Mouse (Mus musculus) heart, embryonic 14.5 days (tissue): ENCODE data around the gene Lrfn4. TPM values are rescaled to one million over a fixed set of nuclear protein-coding genes. Genes with fewer than 3 reads are reported as not detected.
"Not testable (repeated sequence)": the region's sequence is repeated elsewhere in the genome, so short reads cannot be mapped to it uniquely, and the experiment has no call there.

Experiments
- ATAC-seq: fragments of 200-750 bp; cut with Nextera tagmentation; 2 replicates; pipeline ENCODE4 v1.8.0; 2017; ENCODE audit warnings: low read depth, moderate TSS enrichment; ENCODE audit not compliant: insufficient number of reproducible peaks, insufficient read depth, low FRiP score
- H3K27ac ChIP-seq, 2 experiments: fragments of 200-500 bp in 1 of 2; fragments of 300-500 bp in 1 of 2; sonication (generic) in 1 of 2; replicated peaks in 1 of 2; 2 replicates each; pipeline ENCODE4 v1.5.1; 2012 to 2014; ENCODE audit warnings: low read depth in 2 of 2, low read length in 2 of 2, control low read depth in 1 of 2, mild to moderate bottlenecking in 1 of 2, mixed read lengths in 1 of 2; ENCODE audit not compliant: control insufficient read depth in 1 of 2, insufficient read depth in 1 of 2
- H3K27me3 ChIP-seq: fragments of 300-500 bp; sonication (generic); 2 replicates; pipeline ENCODE4 v1.6.1; 2014; ENCODE audit warnings: mild to moderate bottlenecking, low read length, control low read depth; ENCODE audit not compliant: control insufficient read depth, insufficient read depth
- H3K36me3 ChIP-seq: fragments of 300-500 bp; sonication (generic); 2 replicates; pipeline ENCODE4 v1.6.1; 2014; ENCODE audit warnings: mild to moderate bottlenecking, control low read depth, low read length, mixed read lengths; ENCODE audit not compliant: control insufficient read depth, insufficient read depth
- H3K4me1 ChIP-seq, 2 experiments: fragments of 200-500 bp in 1 of 2; fragments of 300-500 bp in 1 of 2; sonication (generic) in 1 of 2; 2 replicates each; pipeline ENCODE4 v1.6.1; 2012 to 2014; ENCODE audit warnings: low read length in 2 of 2, control low read depth in 1 of 2, mixed read lengths in 1 of 2; ENCODE audit not compliant: control insufficient read depth in 2 of 2, insufficient read depth in 2 of 2
- H3K4me2 ChIP-seq: fragments of 300-500 bp; sonication (generic); 2 replicates; pipeline ENCODE4 v1.6.1; 2014; ENCODE audit warnings: mild to moderate bottlenecking, low read length
- H3K4me3 ChIP-seq, 2 experiments: fragments of 200-500 bp in 1 of 2; fragments of 300-500 bp in 1 of 2; sonication (generic) in 1 of 2; 2 replicates each; pipeline ENCODE4 v1.5.1; 2012 to 2014; ENCODE audit warnings: low read length in 2 of 2, mild to moderate bottlenecking in 2 of 2, control low read depth in 1 of 2, low read depth in 1 of 2, moderate library complexity in 1 of 2; ENCODE audit not compliant: control insufficient read depth in 1 of 2, insufficient read depth in 1 of 2
- H3K9ac ChIP-seq: fragments of 300-500 bp; sonication (generic); 2 replicates; pipeline ENCODE4 v1.6.1; 2014; ENCODE audit warnings: mild to moderate bottlenecking, low read length
- H3K9me3 ChIP-seq: fragments of 300-500 bp; sonication (generic); 2 replicates; pipeline ENCODE4 v1.6.1; 2016; ENCODE audit warnings: low read length, control low read depth; ENCODE audit not compliant: control insufficient read depth
- WGBS: fragments of 180-500 bp; shearing (Covaris S2); extraction: QIAGEN DNeasy Blood & Tissue Kit; methylation state at CpG from one replicate; pipeline ENCODE4 v1.1.7; 2014; 5-methylcytosine and 5-hydroxymethylcytosine counted together
- polyA plus RNA-seq: library from polyadenylated mRNA; unstranded; fragments of >200 nt; fragmentation: Nextera tagmentation; extraction: Ambion mirVana; gene quantifications from 2 replicates; pipeline ENCODE4 v1.2.1, GENCODE M21; 2014

Lrfn4 gene
- polyA plus RNA-seq, 1 experiment from 2014 or later, result 6.1 TPM

- no peaks in the 10 kb centered on the region for H3K4me1 ChIP-seq
- WGBS, result 76% methylated on average over 1 of the region's 1 CpGs
Measured at GRCm38 (mm10) chr19:4589081-4589480, 26.4 kb downstream of the Lrfn4 start.

GRCm38 (mm10) chr19:4588430-4588829, 27.0 kb downstream of the Lrfn4 start:
- Histone ChIP-seq H3K4me2 (no peak overlapping the region), H3K9ac (no peak overlapping the region), H3K27ac (no peak overlapping the region), H3K36me3 (no peaks in the 10 kb centered on the region), H3K4me3 (no peak overlapping the region), H3K4me1 (no peaks in the 10 kb centered on the region), H3K9me3 (no peaks in the 10 kb centered on the region), H3K27me3 (no peaks in the 10 kb centered on the region)
- WGBS, result 71% methylated on average over 3 of the region's 3 CpGs
- no peak for ATAC-seq

More at GRCm38 (mm10) chr19:4589081-4589480, 26.4 kb downstream of the Lrfn4 start:
- no peaks in the 10 kb centered on the region for H3K36me3 ChIP-seq
- no peak overlapping the region for H3K9ac ChIP-seq
- H3K27me3 ChIP-seq, result no peaks in the 10 kb centered on the region
- no peak overlapping the region for H3K4me2 ChIP-seq
- no peak overlapping the region for H3K4me3 ChIP-seq
- no peak for ATAC-seq
- no peak overlapping the region for H3K27ac ChIP-seq
- H3K9me3 ChIP-seq, result no peaks in the 10 kb centered on the region

GRCm38 (mm10) chr19:4587426-4587825, 28.0 kb downstream of the Lrfn4 start:
- WGBS, result 33% methylated on average over 2 of the region's 2 CpGs

GRCm38 (mm10) chr19:4586783-4587182, 28.7 kb downstream of the Lrfn4 start:
- not testable (repeated sequence) for ATAC-seq, H3K4me2 ChIP-seq, H3K27ac ChIP-seq, H3K9ac ChIP-seq, H3K9me3 ChIP-seq, H3K27me3 ChIP-seq, H3K4me3 ChIP-seq, H3K4me1 ChIP-seq, H3K36me3 ChIP-seq

More at GRCm38 (mm10) chr19:4587426-4587825, 28.0 kb downstream of the Lrfn4 start:
- no peak for ATAC-seq
- Histone ChIP-seq H3K36me3 (no peaks in the 10 kb centered on the region), H3K4me1 (no peaks in the 10 kb centered on the region), H3K27me3 (no peaks in the 10 kb centered on the region), H3K9ac (no peak overlapping the region), H3K27ac (no peak overlapping the region), H3K4me2 (no peak overlapping the region), H3K9me3 (no peaks in the 10 kb centered on the region), H3K4me3 (no peak overlapping the region)

GRCm38 (mm10) chr19:4583856-4584255, 31.6 kb downstream of the Lrfn4 start:
- no peaks in the 10 kb centered on the region for H3K4me1 ChIP-seq
- no peak overlapping the region for H3K4me2 ChIP-seq
- H3K36me3 ChIP-seq, result no peaks in the 10 kb centered on the region
- ATAC-seq, result no peak
- H3K9ac ChIP-seq, result no peak overlapping the region
- H3K4me3 ChIP-seq, result no peak overlapping the region
- H3K27ac ChIP-seq, result no peak overlapping the region
- no peaks in the 10 kb centered on the region for H3K27me3 ChIP-seq
- WGBS, result 51% methylated on average over 2 of the region's 2 CpGs
- H3K9me3 ChIP-seq, result no peaks in the 10 kb centered on the region

GRCm38 (mm10) chr19:4579296-4579695, 36.2 kb downstream of the Lrfn4 start:
- Histone ChIP-seq H3K36me3 (no peaks in the 10 kb centered on the region), H3K4me2 (no peak overlapping the region), H3K27me3 (no peaks in the 10 kb centered on the region), H3K9ac (no peak overlapping the region), H3K4me3 (no peak overlapping the region), H3K9me3 (no peaks in the 10 kb centered on the region), H3K27ac (no peak overlapping the region), H3K4me1 (no peaks in the 10 kb centered on the region)
- 77% methylated on average over 5 of the region's 5 CpGs for WGBS
- ATAC-seq, result no peak

- ATAC-seq, result no peak
- Histone ChIP-seq H3K4me1 (no peaks in the 10 kb centered on the region), H3K9ac (no peak overlapping the region), H3K4me3 (no peak overlapping the region), H3K27me3 (no peaks in the 10 kb centered on the region), H3K27ac (no peak overlapping the region), H3K9me3 (no peaks in the 10 kb centered on the region), H3K4me2 (no peak overlapping the region), H3K36me3 (no peaks in the 10 kb centered on the region)
- WGBS, result 40% methylated on average over 2 of the region's 2 CpGs
Measured at GRCm38 (mm10) chr19:4578799-4579198, 36.7 kb downstream of the Lrfn4 start.

GRCm38 (mm10) chr19:4573241-4573640, 42.2 kb downstream of the Lrfn4 start:
- ATAC-seq, result no peak
- Histone ChIP-seq H3K27ac (no peak overlapping the region), H3K27me3 (no peaks in the 10 kb centered on the region), H3K4me2 (no peak overlapping the region), H3K9ac (no peak overlapping the region), H3K36me3 (no peaks in the 10 kb centered on the region), H3K4me3 (no peak overlapping the region), H3K9me3 (no peaks in the 10 kb centered on the region), H3K4me1 (peaks cover 4 to 7% of the 10 kb centered on the region in 2 experiments; a peak in 3 of 4 replicates)
- 89% methylated on average over 1 of the region's 1 CpGs for WGBS
